Mouse (Mus musculus) embryonic facial prominence, embryonic 10.5 days (tissue): ENCODE measurements around the gene Rapgef1. TPM values are rescaled to one million over a fixed set of nuclear protein-coding genes. Genes with fewer than 3 reads are reported as not detected.
"Not testable (repeated sequence)": the region's sequence is repeated elsewhere in the genome, so short reads cannot be mapped to it uniquely, and the experiment has no call there.

Experiments
- DNase-seq: peaks from one replicate; pipeline ENCODE4 v3.0.0-alpha.2; 2017; ENCODE audit warnings: low spot score
- H3K27ac ChIP-seq: fragments of 300-500 bp; sonication (generic); replicated peaks from 2 replicates; pipeline ENCODE4 v1.5.1; 2016; ENCODE audit warnings: mild to moderate bottlenecking
- H3K27me3 ChIP-seq: fragments of 300-500 bp; sonication (generic); replicated peaks from 2 replicates; pipeline ENCODE4 v1.6.1; 2016; ENCODE audit warnings: low read depth, mild to moderate bottlenecking; ENCODE audit not compliant: poor library complexity, severe bottlenecking
- H3K36me3 ChIP-seq: fragments of 300-500 bp; sonication (generic); replicated peaks from 2 replicates; pipeline ENCODE4 v1.6.1; 2016; ENCODE audit warnings: mild to moderate bottlenecking, moderate library complexity
- H3K4me1 ChIP-seq: fragments of 300-500 bp; sonication (generic); 2 replicates; pipeline ENCODE4 v1.6.1; 2016
- H3K4me3 ChIP-seq: fragments of 300-500 bp; sonication (generic); 2 replicates; pipeline ENCODE4 v1.5.1; 2016; ENCODE audit warnings: mild to moderate bottlenecking, moderate library complexity
- H3K9me3 ChIP-seq: fragments of 300-500 bp; sonication (generic); 2 replicates; pipeline ENCODE4 v1.6.1; 2016; ENCODE audit warnings: mild to moderate bottlenecking
- WGBS: fragments of 180-500 bp; shearing (Covaris S2); methylation state at CpG from one replicate; pipeline ENCODE4 v1.1.7; 2016; 5-methylcytosine and 5-hydroxymethylcytosine counted together
- polyA plus RNA-seq: library from polyadenylated mRNA; unstranded; fragments of >200 nt; fragmentation: Nextera tagmentation; extraction: Ambion mirVana; gene quantifications from 2 replicates; pipeline ENCODE4 v1.2.1, GENCODE M21; 2016

Rapgef1 gene
- polyA plus RNA-seq, 1 experiment from 2014 or later = 17.3 TPM

GRCm38 (mm10) chr2:29751497-29751896 is 132.0 kb downstream of the Rapgef1 start, which contains the start of gene Gm13420:
Gene Gm13420, minus strand, starts transcription at chr2:29751685.
- no peaks in the 10 kb centered on the region for H3K36me3 ChIP-seq
- H3K9me3 ChIP-seq = 0 out of 2 replicates have a peak, but pooled peaks cover 4% of the 10 kb centered on the region
- 4% methylated on average over 28 of the region's 28 CpGs for WGBS
- DNase-seq = peak; percentile 32
- peaks cover 71% of the 10 kb centered on the region for H3K27me3 ChIP-seq
- peaks cover 25% of the 10 kb centered on the region for H3K4me1 ChIP-seq
- H3K27ac ChIP-seq = no peak within 1 kb of the TSS
- H3K4me3 ChIP-seq = peak within 1 kb of the TSS; percentile 34

GRCm38 (mm10) chr2:29752397-29752796 is 132.9 kb downstream of the Rapgef1 start:
- 0 out of 2 replicates have a peak, but pooled peaks cover 4% of the 10 kb centered on the region for H3K9me3 ChIP-seq
- H3K27me3 ChIP-seq = peaks cover 63% of the 10 kb centered on the region
- H3K36me3 ChIP-seq = no peaks in the 10 kb centered on the region
- H3K4me1 ChIP-seq = peaks cover 20% of the 10 kb centered on the region
- H3K4me3 ChIP-seq = no peak overlapping the region
- no peak overlapping the region for H3K27ac ChIP-seq
- 86% methylated on average over 5 of the region's 5 CpGs for WGBS
- no peak for DNase-seq

- no peak for DNase-seq
- Histone ChIP-seq H3K27ac (no peak overlapping the region), H3K27me3 (peaks cover 33% of the 10 kb centered on the region), H3K36me3 (no peaks in the 10 kb centered on the region), H3K9me3 (0 out of 2 replicates have a peak, but pooled peaks cover 4% of the 10 kb centered on the region), H3K4me1 (peaks cover 12% of the 10 kb centered on the region), H3K4me3 (no peak overlapping the region)
Measured at GRCm38 (mm10) chr2:29755693-29756092, 136.2 kb downstream of the Rapgef1 start.

- Histone ChIP-seq H3K9me3 (no peaks in the 10 kb centered on the region), H3K27me3 (no peaks in the 10 kb centered on the region), H3K36me3 (no peaks in the 10 kb centered on the region), H3K4me1 (no peaks in the 10 kb centered on the region), H3K4me3 (no peak overlapping the region), H3K27ac (no peak overlapping the region)
- DNase-seq = peak; percentile 76
- 4% methylated on average over 1 of the region's 1 CpGs for WGBS
Measured at GRCm38 (mm10) chr2:29764831-29765230, 145.3 kb downstream of the Rapgef1 start.

- WGBS = 71% methylated on average over 11 of the region's 11 CpGs
- H3K27ac ChIP-seq = no peak overlapping the region
- no peak for DNase-seq
Measured at GRCm38 (mm10) chr2:29767976-29768709, 148.6 kb downstream of the Rapgef1 start.

GRCm38 (mm10) chr2:29768901-29769300 is 149.4 kb downstream of the Rapgef1 start:
- H3K36me3 ChIP-seq = peaks cover 23% of the 10 kb centered on the region
- H3K9me3 ChIP-seq = no peaks in the 10 kb centered on the region
- H3K27ac ChIP-seq = no peak overlapping the region
- H3K4me1 ChIP-seq = no peaks in the 10 kb centered on the region
- DNase-seq = no peak
- 70% methylated on average over 9 of the region's 9 CpGs for WGBS
- no peak overlapping the region for H3K4me3 ChIP-seq
- H3K27me3 ChIP-seq = no peaks in the 10 kb centered on the region

More at GRCm38 (mm10) chr2:29767976-29768709, 148.6 kb downstream of the Rapgef1 start:
- no peaks in the 10 kb centered on the region for H3K4me1 ChIP-seq
- H3K9me3 ChIP-seq = no peaks in the 10 kb centered on the region
- H3K36me3 ChIP-seq = peaks cover 16% of the 10 kb centered on the region
- H3K4me3 ChIP-seq = no peak overlapping the region
- H3K27me3 ChIP-seq = no peaks in the 10 kb centered on the region

GRCm38 (mm10) chr2:29770162-29770561 is 150.6 kb downstream of the Rapgef1 start:
- Histone ChIP-seq H3K27ac (no peak overlapping the region), H3K27me3 (no peaks in the 10 kb centered on the region), H3K4me1 (no peaks in the 10 kb centered on the region), H3K4me3 (no peak overlapping the region), H3K36me3 (peaks cover 30% of the 10 kb centered on the region), H3K9me3 (no peaks in the 10 kb centered on the region)
- no peak for DNase-seq

GRCm38 (mm10) chr2:29771611-29772461 is 152.3 kb downstream of the Rapgef1 start:
- Histone ChIP-seq H3K27ac (no peak overlapping the region), H3K36me3 (peaks cover 44% of the 10 kb centered on the region), H3K9me3 (no peaks in the 10 kb centered on the region), H3K4me1 (no peaks in the 10 kb centered on the region), H3K4me3 (no peak overlapping the region), H3K27me3 (no peaks in the 10 kb centered on the region)
- WGBS = 85% methylated on average over 8 of the region's 8 CpGs
- no peak for DNase-seq

- Histone ChIP-seq H3K9me3 (no peaks in the 10 kb centered on the region), H3K27me3 (no peaks in the 10 kb centered on the region), H3K27ac (no peak overlapping the region), H3K4me3 (no peak overlapping the region), H3K36me3 (peaks cover 59% of the 10 kb centered on the region), H3K4me1 (no peaks in the 10 kb centered on the region)
- 90% methylated on average over 4 of the region's 4 CpGs for WGBS
- no peak for DNase-seq
Measured at GRCm38 (mm10) chr2:29773323-29773722, 153.8 kb downstream of the Rapgef1 start.

- peaks cover 99% of the 10 kb centered on the region for H3K36me3 ChIP-seq
- WGBS = 94% methylated on average over 2 of the region's 2 CpGs
- H3K27ac ChIP-seq, DNase-seq, H3K27me3 ChIP-seq, H3K4me1 ChIP-seq, H3K4me3 ChIP-seq: not testable (repeated sequence)
- peaks cover 11% of the 10 kb centered on the region for H3K9me3 ChIP-seq
Measured at GRCm38 (mm10) chr2:29781256-29781655, 161.7 kb downstream of the Rapgef1 start.

GRCm38 (mm10) chr2:29784290-29784689 is 164.8 kb downstream of the Rapgef1 start:
- H3K27me3 ChIP-seq = no peaks in the 10 kb centered on the region
- WGBS = 70% methylated on average over 4 of the region's 4 CpGs
- DNase-seq = no peak
- H3K27ac ChIP-seq = no peak overlapping the region
- H3K9me3 ChIP-seq = peaks cover 11% of the 10 kb centered on the region
- H3K4me1 ChIP-seq = peaks cover 20% of the 10 kb centered on the region
- peaks cover 72% of the 10 kb centered on the region for H3K36me3 ChIP-seq
- H3K4me3 ChIP-seq = no peak overlapping the region

GRCm38 (mm10) chr2:29787104-29787917 is 167.8 kb downstream of the Rapgef1 start, which contains the start of gene Coq4:
Gene Coq4, plus strand, starts transcription at chr2:29787493.
- H3K4me3 ChIP-seq = peak within 1 kb of the TSS; percentile 75
- H3K36me3 ChIP-seq = peaks cover 69% of the 10 kb centered on the region
- H3K27ac ChIP-seq = peak within 1 kb of the TSS; percentile 84
- peaks cover 2% of the 10 kb centered on the region; the same call in 1 of the 2 replicates for H3K9me3 ChIP-seq
- 2% methylated on average over 31 of the region's 31 CpGs for WGBS
- H3K27me3 ChIP-seq = no peaks in the 10 kb centered on the region
- peak; percentile 91 for DNase-seq
- H3K4me1 ChIP-seq = peaks cover 23% of the 10 kb centered on the region
